8 mouse cellular contexts compared by ENCODE assay signal in the genomic region with DNA sequence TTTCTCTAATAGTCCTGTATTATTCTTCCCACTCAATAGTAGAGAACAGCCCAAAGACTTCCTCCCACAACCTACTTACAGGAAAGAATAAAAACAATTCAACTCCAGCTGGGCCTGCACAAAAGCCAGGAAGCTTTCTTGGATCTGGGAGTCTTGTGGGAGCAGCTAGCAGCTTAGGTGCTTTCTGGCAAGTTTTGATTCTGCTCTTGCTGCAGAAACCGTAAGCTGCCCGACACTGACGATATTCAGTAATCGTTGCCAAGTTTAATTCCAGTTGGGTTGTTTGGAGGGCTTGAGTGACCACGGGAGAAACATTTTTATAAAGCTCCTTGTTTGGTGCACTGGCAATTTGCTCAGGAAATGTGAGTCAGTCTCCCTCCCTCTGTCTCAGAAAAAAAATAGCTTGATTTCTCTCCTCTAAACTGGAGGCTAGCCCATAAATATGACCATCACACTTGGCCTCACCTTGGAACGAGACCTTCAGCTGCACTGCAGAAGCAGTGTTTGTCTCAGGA. TPM values are rescaled to one million over a fixed set of nuclear protein-coding genes. Genes with fewer than 3 reads are reported as not detected.
DNase-seq lines count a peak whose midpoint lies in the region; ATAC-seq and TF ChIP-seq lines count a peak whose summit lies in the region.

No protein-coding gene starts in this region.

- H3K27me3 ChIP-seq in lung, embryonic 14.5 days (ENCODE audit: insufficient read depth, low read length) = 0 out of 2 replicates have a peak, but pooled peaks cover 2% of the 10 kb centered on the region
- H3K27me3 ChIP-seq in lung, postnatal 0 days (replicated peaks; ENCODE audit: insufficient read depth, low read length) = no peaks in the 10 kb centered on the region
- H3K27me3 ChIP-seq in embryonic facial prominence, embryonic 14.5 days (replicated peaks; ENCODE audit: control insufficient read depth, insufficient read depth, low read length) = no peaks in the 10 kb centered on the region
- H3K27me3 ChIP-seq in intestine, postnatal 0 days (replicated peaks; ENCODE audit: control insufficient read depth, insufficient read depth, low read length) = no peaks in the 10 kb centered on the region

- no peak overlapping the region for H3K27ac ChIP-seq in lung, embryonic 14.5 days (ENCODE audit: low read depth)
- no peak overlapping the region for H3K27ac ChIP-seq in lung, postnatal 0 days (ENCODE audit: low read length)
- H3K27ac ChIP-seq in embryonic facial prominence, embryonic 14.5 days (replicated peaks; ENCODE audit: low read depth, low read length) = peak overlapping the region; percentile 44; the same call in 1 of the 2 replicates
- no peak overlapping the region for H3K27ac ChIP-seq in intestine, postnatal 0 days (ENCODE audit: low read depth, low read length)

- no peak for TF ChIP-seq CTCF in lung, embryonic 14.5 days (IDR thresholded peaks at IDR 0.05; ENCODE audit: low read depth)
- no peak for TF ChIP-seq CTCF in lung, postnatal 0 days (IDR thresholded peaks at IDR 0.05)
- TF ChIP-seq CTCF in intestine, postnatal 0 days (IDR thresholded peaks at IDR 0.05; ENCODE audit: low read depth) = no peak

- no peak overlapping the region for H3K4me2 ChIP-seq in lung, embryonic 14.5 days
- no peak overlapping the region for H3K4me2 ChIP-seq in lung, postnatal 0 days (replicated peaks; ENCODE audit: low read depth, low read length)
- peak overlapping the region; percentile 23; the same call in 1 of the 2 replicates for H3K4me2 ChIP-seq in embryonic facial prominence, embryonic 14.5 days (ENCODE audit: low read depth, low read length)
- H3K4me2 ChIP-seq in intestine, postnatal 0 days (replicated peaks; ENCODE audit: low read depth) = 0 out of 2 replicates have a peak overlapping the region, but pooled peaks have one; percentile 4

- H3K4me3 ChIP-seq in lung, embryonic 14.5 days (ENCODE audit: low read depth, low read length) = no peak overlapping the region
- no peak overlapping the region for H3K4me3 ChIP-seq in lung, postnatal 0 days (ENCODE audit: low read depth, low read length)
- H3K4me3 ChIP-seq in embryonic facial prominence, embryonic 14.5 days (ENCODE audit: low read depth, low read length) = no peak overlapping the region
- no peak overlapping the region for H3K4me3 ChIP-seq in intestine, postnatal 0 days (ENCODE audit: low read depth, low read length)

- no peak for TF ChIP-seq EP300 in lung, postnatal 0 days (IDR thresholded peaks at IDR 0.05)

- no peak for ATAC-seq in lung, embryonic 14.5 days (ENCODE audit: insufficient read depth)
- ATAC-seq in lung, postnatal 0 days = no peak
- 0 out of 2 replicates have a peak, but pooled peaks have one; percentile 7 for ATAC-seq in embryonic facial prominence, embryonic 14.5 days (ENCODE audit: low read depth)
- no peak for ATAC-seq in intestine, postnatal 0 days

- WGBS in lung, embryonic 14.5 days = 28% methylated on average over 6 of the region's 6 CpGs
- 17% methylated on average over 6 of the region's 6 CpGs for WGBS in lung, postnatal 0 days
- WGBS in embryonic facial prominence, embryonic 14.5 days = 21% methylated on average over 6 of the region's 6 CpGs
- 45% methylated on average over 6 of the region's 6 CpGs for WGBS in intestine, postnatal 0 days

- no peaks in the 10 kb centered on the region for H3K4me1 ChIP-seq in lung, embryonic 14.5 days (ENCODE audit: insufficient read depth)
- H3K4me1 ChIP-seq in lung, postnatal 0 days (ENCODE audit: insufficient read depth, low read depth, low read length) = no peaks in the 10 kb centered on the region; the same call in 1 of the 2 replicates
- peaks cover 13% of the 10 kb centered on the region for H3K4me1 ChIP-seq in embryonic facial prominence, embryonic 14.5 days (ENCODE audit: control insufficient read depth, insufficient read depth, low read length)
- H3K4me1 ChIP-seq in intestine, postnatal 0 days (replicated peaks; ENCODE audit: control insufficient read depth, insufficient read depth, low read length) = no peaks in the 10 kb centered on the region; the same call in 1 of the 2 replicates

- H3K9me3 ChIP-seq in lung, embryonic 14.5 days (ENCODE audit: low read depth, low read length) = no peaks in the 10 kb centered on the region
- H3K9me3 ChIP-seq in lung, postnatal 0 days (ENCODE audit: low read length) = no peaks in the 10 kb centered on the region
- H3K9me3 ChIP-seq in embryonic facial prominence, embryonic 14.5 days (ENCODE audit: control insufficient read depth, low read length) = no peaks in the 10 kb centered on the region
- H3K9me3 ChIP-seq in intestine, postnatal 0 days (ENCODE audit: control insufficient read depth) = no peaks in the 10 kb centered on the region

- H3K9ac ChIP-seq in lung, embryonic 14.5 days = no peak overlapping the region
- H3K9ac ChIP-seq in lung, postnatal 0 days (replicated peaks; ENCODE audit: low read depth) = no peak overlapping the region
- no peak overlapping the region for H3K9ac ChIP-seq in embryonic facial prominence, embryonic 14.5 days (ENCODE audit: low read depth, low read length)
- H3K9ac ChIP-seq in intestine, postnatal 0 days (ENCODE audit: low read depth, low read length) = no peak overlapping the region

- DNase-seq in lung, embryonic 14.5 days = peak; percentile 42
- DNase-seq in lung, postnatal 0 days (ENCODE audit: low spot score) = no peak
- peak; percentile 97 for DNase-seq in R1 (ENCODE audit: low read depth, low spot score)
- peak; percentile 81 for DNase-seq in embryonic facial prominence, embryonic 14.5 days (ENCODE audit: low spot score)
- no peak for DNase-seq in thymus, postnatal 10 days (ENCODE audit: low spot score in 2 of 2)
- DNase-seq in cerebellum, postnatal 25 days = no peak
- DNase-seq in right cerebral cortex, postnatal 25 days = no peak

- H3K36me3 ChIP-seq in lung, embryonic 14.5 days (ENCODE audit: insufficient read depth) = no peaks in the 10 kb centered on the region
- no peaks in the 10 kb centered on the region for H3K36me3 ChIP-seq in lung, postnatal 0 days (ENCODE audit: insufficient read depth, low read length)
- H3K36me3 ChIP-seq in embryonic facial prominence, embryonic 14.5 days (ENCODE audit: control insufficient read depth, insufficient read depth, low read length) = no peaks in the 10 kb centered on the region
- H3K36me3 ChIP-seq in intestine, postnatal 0 days (ENCODE audit: control insufficient read depth, insufficient read depth) = no peaks in the 10 kb centered on the region

RNA-seq across cellular contexts. Expression of a gene that starts 32.2 kb away (rescaled TPM):
- polyA plus RNA-seq in lung, embryonic 14.5 days (2014; fragmentation: Nextera tagmentation; extraction: Ambion mirVana) = 11.3 and 12.3 TPM in 2 replicates
- polyA plus RNA-seq in lung, postnatal 0 days (2015; fragmentation: Nextera tagmentation; extraction: Ambion mirVana) = 8.1 and 8.9 TPM in 2 replicates
- 14.7 and 15.0 TPM in 2 replicates for polyA plus RNA-seq in embryonic facial prominence, embryonic 14.5 days (2014; fragmentation: Nextera tagmentation; extraction: Ambion mirVana)
- polyA plus RNA-seq in intestine, postnatal 0 days (2015; fragmentation: Nextera tagmentation; extraction: Ambion mirVana) = 12.2 and 13.4 TPM in 2 replicates

RNA-seq across cellular contexts. Expression of a gene that starts 40.8 kb away (rescaled TPM):
- polyA plus RNA-seq in lung, embryonic 14.5 days (2014; fragmentation: Nextera tagmentation; extraction: Ambion mirVana) = 77.3 and 78.4 TPM in 2 replicates
- 20.1 and 23.0 TPM in 2 replicates for polyA plus RNA-seq in lung, postnatal 0 days (2015; fragmentation: Nextera tagmentation; extraction: Ambion mirVana)
- 65.4 and 71.3 TPM in 2 replicates for polyA plus RNA-seq in embryonic facial prominence, embryonic 14.5 days (2014; fragmentation: Nextera tagmentation; extraction: Ambion mirVana)
- 18.7 and 21.3 TPM in 2 replicates for polyA plus RNA-seq in intestine, postnatal 0 days (2015; fragmentation: Nextera tagmentation; extraction: Ambion mirVana)

Comparison
In these comparisons a context has a peak if more than half of its experiments do, and no peak if none do; other contexts are left out.
1. DNase-seq: peak in lung, embryonic 14.5 days (single experiment), R1 (single experiment) and embryonic facial prominence, embryonic 14.5 days (single experiment); none in lung, postnatal 0 days (single experiment), thymus, postnatal 10 days (0 of 2), cerebellum, postnatal 25 days (0 of 2) and right cerebral cortex, postnatal 25 days (single experiment).
2. H3K4me2 ChIP-seq: peak in embryonic facial prominence, embryonic 14.5 days (single experiment) and intestine, postnatal 0 days (single experiment); none in lung, embryonic 14.5 days (single experiment) and lung, postnatal 0 days (single experiment).